In genomic region chrX:134686267-134686666, GRCm38 (mm10) we compare ENCODE assay signal across 7 mouse cellular contexts. TPM values are rescaled to one million over a fixed set of nuclear protein-coding genes. Genes with fewer than 3 reads are reported as not detected.
DNase-seq lines count a peak whose midpoint lies in the region; TF ChIP-seq lines count a peak whose summit lies in the region.

Gene Armcx4 (plus strand): TSS chrX:134686519.

- peak within 1 kb of the TSS; percentile 69 for H3K27ac ChIP-seq in left cerebral cortex, adult 2 months

- peak; percentile 23 for DNase-seq in adrenal gland, adult 8-10 months
- DNase-seq in embryo, embryonic 10 days (ENCODE audit: low spot score) = peak; percentile 88
- DNase-seq in gastrocnemius, postnatal 25 days = peak; percentile 57
- peak; percentile 61 for DNase-seq in induced T-regulatory cell, adult 2 months (ENCODE audit: low read depth)
- peak; percentile 54 to 68 for DNase-seq in left cerebral cortex, adult 2 months (ENCODE audit: extremely low spot score in 1 of 2, low spot score in 2 of 2)
- peak; percentile 62 for DNase-seq in lung, postnatal 36 days
- DNase-seq in retina, postnatal 7 days (ENCODE audit: low read depth, low spot score) = peak; percentile 53

- peak within 1 kb of the TSS; percentile 56 for H3K4me3 ChIP-seq in left cerebral cortex, adult 2 months

- intact Hi-C loops in left cerebral cortex, adult 2 months (cut with DNase I) = loop anchor here (1.0 to 2.0 kb wide), 2 partner anchors 31 to 73 kb away; partner anchors contain the start of gene Armcx1

- no peak; the same call in none of the 2 replicates for TF ChIP-seq CTCF in left cerebral cortex, adult 2 months (IDR thresholded peaks at IDR 0.05)

RNA-seq across cellular contexts. Expression of gene Armcx4, which starts in this region (rescaled TPM):
- 10 to 100 TPM in 2 of 4 experiments, 1 to 10 TPM in 2; 9.2 to 13.7 (median 10.2) TPM for total RNA-seq in adrenal gland, adult 8-10 months (2022)
- total RNA-seq in gastrocnemius, postnatal 25 days (2021) = 10 to 100 TPM; 14.4 to 17.8 TPM
- 10 to 100 TPM; 35.8 to 40.8 TPM for total RNA-seq in left cerebral cortex, adult 2 months (2021)

Comparison
In these comparisons a context has a peak if more than half of its experiments do, and no peak if none do; other contexts are left out.
1. Peak in every context shown above with its lines: DNase-seq, H3K4me3 ChIP-seq and H3K27ac ChIP-seq.
2. DNase-seq: peak in every context shown above with its lines; median percentile 88 in embryo, embryonic 10 days; 62 in lung, postnatal 36 days; 61 in induced T-regulatory cell, adult 2 months; 61 in left cerebral cortex, adult 2 months; 57 in gastrocnemius, postnatal 25 days; 53 in retina, postnatal 7 days; 23 in adrenal gland, adult 8-10 months.